Comparison of ENCODE assay signal across 15 mouse cellular contexts in genomic region chr17:43598706-43599105, GRCm38 (mm10). TPM values are rescaled to one million over a fixed set of nuclear protein-coding genes. Genes with fewer than 3 reads are reported as not detected.
"Had no signal": no experiment of that assay in that cellular context is flagged by ENCODE, and none has a peak within 500 bp of the region (broad histone marks: within the 10 kb centered on the region; RNA-seq: fewer than 3 reads in every experiment).

No protein-coding gene starts in this region.

- DNase-seq: gastrocnemius, adult 2 months; gastrocnemius, postnatal 10 days; gastrocnemius, postnatal 25 days; heart, adult 2 months; heart, postnatal 4 days; kidney, adult 18-20 months; kidney, adult 8-10 months; kidney, postnatal 10 days; kidney, postnatal 25 days; kidney, postnatal 4 days; liver; liver, embryonic 13.5 days had no signal

RNA-seq across cellular contexts. Expression of gene Tdrd6, which starts 31.4 kb away (rescaled TPM):
- total RNA-seq: gastrocnemius, postnatal 25 days; granulocyte monocyte progenitor cell, adult 5-6 weeks; heart, adult 2 months; heart, postnatal 25 days had no signal

RNA-seq across cellular contexts. Expression of gene Ankrd66, which starts 55.3 kb away (rescaled TPM):
- total RNA-seq: gastrocnemius, adult 2 months; gastrocnemius, postnatal 10 days; gastrocnemius, postnatal 25 days; gastrocnemius, postnatal 4 days; granulocyte monocyte progenitor cell, adult 5-6 weeks; heart, adult 2 months; heart, postnatal 25 days; heart, postnatal 4 days had no signal
